Mouse (Mus musculus): ENCODE measurements at regions not wholly inside any gene's neighbourhood (a gene's known extent, or its start where the extent isn't known, plus 50 kb on each side); places are given as distances from the start of the nearest gene placed in this dataset.

GRCm38 (mm10) chr5:44416844-44417589, 190.6 kb upstream of the Tapt1 start:
- no peak for DNase-seq (ENCODE audit: low read depth)

- DNase-seq (ENCODE audit: low read depth), result no peak
These were observed 188.0 kb upstream of the Tapt1 start for GRCm38 (mm10) chr5:44414441-44414840.

- no peak for DNase-seq (ENCODE audit: low read depth)
These were observed 176.9 kb upstream of the Tapt1 start for GRCm38 (mm10) chr5:44403300-44403699.

GRCm38 (mm10) chr5:44400573-44401332, 174.3 kb upstream of the Tapt1 start:
- no peak for DNase-seq (ENCODE audit: low read depth)

DNA sequence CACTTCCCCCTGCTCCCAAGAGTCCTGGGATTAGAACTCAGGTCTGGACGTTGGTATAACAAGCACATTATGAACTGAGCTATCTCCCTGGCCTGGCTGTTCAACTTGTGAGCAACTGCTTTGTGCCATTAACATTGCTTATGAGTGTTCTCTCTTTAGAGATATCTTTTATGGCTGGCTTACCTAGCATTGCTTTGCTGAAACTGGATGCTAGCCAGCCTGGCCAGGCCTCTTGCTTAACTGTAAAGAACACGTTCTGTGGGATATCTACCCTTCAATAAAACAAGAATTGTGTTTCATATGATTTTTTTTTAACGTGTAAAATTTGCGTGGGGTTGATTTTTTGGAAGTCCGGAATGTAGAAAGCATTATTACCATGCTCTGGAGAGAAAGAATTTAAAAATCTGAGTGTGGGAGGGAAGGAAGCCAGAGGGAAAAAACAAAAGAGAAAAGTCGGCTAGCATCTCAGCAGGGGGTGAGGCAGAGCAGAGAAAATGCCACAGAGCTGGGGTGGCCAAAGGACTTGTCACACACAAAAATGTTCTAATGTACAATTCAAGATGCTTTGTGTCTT, 160.9 kb upstream of the Tapt1 start:
- DNase-seq (ENCODE audit: low read depth), result no peak

DNA sequence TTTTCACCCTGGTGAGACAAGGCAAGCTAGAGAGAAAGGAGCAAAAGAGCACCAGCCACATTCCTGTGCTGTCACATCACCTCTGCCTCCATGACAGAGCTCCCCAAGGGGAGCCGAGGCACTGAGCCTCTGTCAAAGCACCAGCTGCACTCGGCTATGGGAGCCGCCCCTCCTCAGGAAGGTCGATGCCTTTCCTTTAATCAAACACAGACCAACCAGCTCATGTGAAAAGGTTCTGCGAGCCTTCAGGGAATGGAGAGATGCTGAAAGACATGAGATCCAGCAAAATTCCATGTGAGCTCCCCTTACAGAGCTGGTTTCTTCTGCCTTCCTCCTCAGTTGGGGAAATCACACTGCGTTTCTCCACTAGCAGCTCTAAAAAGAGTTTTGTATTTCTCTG, 159.8 kb upstream of the Tapt1 start:
- DNase-seq (ENCODE audit: low read depth), result no peak

GRCm38 (mm10) chr5:44383049-44383448, 156.6 kb upstream of the Tapt1 start:
- DNase-seq (ENCODE audit: low read depth), result no peak

DNA sequence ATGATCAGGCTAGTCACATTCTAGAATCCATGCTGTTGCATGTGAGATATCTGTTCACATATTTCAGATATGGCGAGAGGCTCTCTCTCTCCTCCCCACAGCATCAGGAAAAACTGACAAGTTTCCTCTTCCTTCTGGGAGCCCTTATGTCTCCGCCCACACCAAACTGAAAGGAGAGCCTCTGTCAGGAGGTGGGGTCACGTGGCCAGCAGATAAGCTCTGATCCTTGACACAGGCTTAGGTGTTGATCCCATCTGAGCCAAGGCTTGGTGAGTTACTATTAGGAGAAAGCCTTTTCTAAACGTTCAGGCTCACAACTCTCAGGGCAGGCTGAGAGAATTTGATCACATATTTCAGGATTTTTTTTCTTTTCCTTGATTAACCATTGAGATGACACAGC, 143.6 kb upstream of the Tapt1 start:
- DNase-seq (ENCODE audit: low read depth), result peak; percentile 53

- DNase-seq (ENCODE audit: low read depth), result no peak
These were observed 125.9 kb upstream of the Tapt1 start for GRCm38 (mm10) chr5:44352324-44352723.

DNA sequence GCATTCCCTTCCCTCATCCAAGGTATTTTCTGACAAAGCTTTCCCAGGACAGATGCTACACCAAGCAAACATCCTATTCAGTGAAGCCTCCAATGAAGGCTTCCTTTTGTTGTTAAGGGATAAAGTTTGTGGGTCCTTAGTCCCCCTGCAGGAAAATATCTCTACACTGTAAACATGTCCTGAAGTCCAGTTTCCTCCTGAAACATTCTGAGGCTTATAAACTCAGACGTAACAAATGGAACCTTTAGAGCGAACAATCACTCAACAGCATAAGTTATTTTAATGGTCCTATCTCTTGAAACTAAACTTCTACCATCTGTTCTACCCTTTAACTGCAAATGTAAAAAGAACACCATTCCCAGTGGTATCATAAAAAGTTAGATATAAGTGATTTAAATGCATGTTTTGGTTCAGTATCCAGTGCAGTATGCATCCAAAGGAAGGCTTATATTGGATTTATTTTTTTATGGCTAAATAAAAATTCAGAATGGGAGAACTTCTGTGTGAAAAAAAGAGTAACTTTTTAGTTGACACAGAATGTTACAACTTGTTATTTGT, 115.1 kb upstream of the Tapt1 start:
- no peak for DNase-seq (ENCODE audit: low read depth)

GRCm38 (mm10) chr5:44338662-44339061, 112.2 kb upstream of the Tapt1 start:
- no peak for DNase-seq (ENCODE audit: low read depth)

DNA sequence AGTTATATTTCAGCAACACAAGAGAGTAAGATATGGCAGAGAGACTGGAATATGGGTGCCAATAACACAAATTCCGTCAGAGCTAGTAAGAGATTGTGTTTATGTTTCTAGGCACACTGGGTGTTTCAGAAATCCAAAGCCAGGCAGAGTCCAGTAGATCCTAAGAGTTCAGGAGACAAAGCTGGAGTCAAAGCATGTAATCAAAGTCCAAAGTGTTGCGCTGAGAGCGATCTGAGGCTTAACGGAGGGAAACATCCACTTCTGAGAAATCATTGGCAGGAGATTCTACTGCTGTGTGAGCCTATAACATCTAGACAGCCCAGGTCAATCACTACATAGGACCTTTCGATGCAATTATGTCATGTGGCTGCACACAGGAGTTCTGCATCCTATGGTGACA, 109.3 kb upstream of the Tapt1 start:
- no peak for DNase-seq (ENCODE audit: low read depth)

GRCm38 (mm10) chr5:44319626-44320025, 93.2 kb upstream of the Tapt1 start:
- no peak for DNase-seq (ENCODE audit: low read depth)

GRCm38 (mm10) chr5:44306769-44307557, 80.5 kb upstream of the Tapt1 start:
- DNase-seq (ENCODE audit: low read depth), result peak; percentile 10

DNA sequence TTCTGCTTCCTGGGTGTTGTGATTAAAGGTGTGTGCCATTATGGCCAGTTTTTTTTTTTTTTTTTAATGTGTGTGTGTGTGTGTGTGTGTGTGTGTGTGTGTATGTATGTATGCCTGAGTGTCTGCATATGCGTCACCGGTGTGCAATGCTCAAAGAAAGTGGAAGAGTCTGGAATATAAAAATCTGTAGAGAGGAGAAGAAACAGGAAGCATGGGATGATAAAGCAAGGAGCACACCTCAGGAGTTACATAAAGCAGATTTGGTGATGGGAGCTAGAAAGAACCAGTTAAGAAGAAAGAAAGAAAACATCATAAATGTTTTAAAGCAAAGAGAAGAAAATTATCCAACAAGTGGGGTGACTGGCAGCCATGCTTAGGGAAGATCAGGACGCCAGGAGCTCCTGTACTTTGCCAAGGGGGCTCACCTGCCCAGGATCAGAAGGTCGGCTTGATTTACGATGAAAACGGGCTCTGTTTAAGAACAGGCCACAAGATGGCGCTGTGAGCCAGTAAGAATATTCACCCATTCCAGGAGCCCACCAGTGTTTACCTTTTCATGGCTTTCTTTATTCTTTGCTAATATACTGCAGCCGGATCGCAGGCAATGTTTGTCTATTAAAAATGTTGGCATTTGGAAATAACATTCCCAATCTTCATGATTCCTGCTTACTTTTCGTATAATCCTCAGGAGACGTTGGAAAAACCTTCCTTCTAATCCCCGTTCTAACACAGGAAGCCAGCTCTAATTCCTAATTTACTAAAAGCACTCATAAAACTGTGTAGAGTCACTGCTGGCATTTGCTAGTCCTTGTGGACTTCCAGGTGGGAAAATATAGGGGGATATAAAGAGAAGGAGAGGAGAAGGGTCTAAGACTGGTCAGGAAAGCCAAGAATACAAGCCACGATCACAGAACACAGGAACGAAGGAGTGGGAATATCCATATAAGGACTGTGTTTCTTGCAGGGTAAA, 77.7 kb upstream of the Tapt1 start:
- peak; percentile 71 for DNase-seq (ENCODE audit: low read depth)

GRCm38 (mm10) chr5:44284384-44284783, 58.0 kb upstream of the Tapt1 start:
- peak; percentile 72 for DNase-seq (ENCODE audit: low read depth)
